Mouse (Mus musculus): ENCODE results near the gene Slit3.

The Slit3 gene

GRCm38 (mm10) chr11:35632262-35632661 lies 511.2 kb downstream of the Slit3 start:
- DNase-seq (ENCODE audit: low spot score) = no peak

- peak; percentile 62 for DNase-seq (ENCODE audit: low spot score)
Measured at GRCm38 (mm10) chr11:35637102-35637501, 516.1 kb downstream of the Slit3 start.

GRCm38 (mm10) chr11:35638862-35639384 lies 517.9 kb downstream of the Slit3 start:
- DNase-seq (ENCODE audit: low spot score) = no peak

- DNase-seq (ENCODE audit: low spot score) = no peak
Measured at GRCm38 (mm10) chr11:35639428-35639827, 518.4 kb downstream of the Slit3 start.

GRCm38 (mm10) chr11:35651286-35651685 lies 530.3 kb downstream of the Slit3 start:
- DNase-seq (ENCODE audit: low spot score) = no peak

- DNase-seq (ENCODE audit: low spot score) = no peak
Measured at GRCm38 (mm10) chr11:35655836-35656235, 534.8 kb downstream of the Slit3 start.

- no peak for DNase-seq (ENCODE audit: low spot score)
Measured at GRCm38 (mm10) chr11:35657582-35657981, 536.6 kb downstream of the Slit3 start.

GRCm38 (mm10) chr11:35660967-35661366 lies 539.9 kb downstream of the Slit3 start:
- DNase-seq (ENCODE audit: low spot score) = no peak

- DNase-seq (ENCODE audit: low spot score) = no peak
Measured at GRCm38 (mm10) chr11:35662945-35663344, 541.9 kb downstream of the Slit3 start.

GRCm38 (mm10) chr11:35663661-35664060 lies 542.6 kb downstream of the Slit3 start:
- no peak for DNase-seq (ENCODE audit: low spot score)

- DNase-seq (ENCODE audit: low spot score) = no peak
Measured at GRCm38 (mm10) chr11:35664991-35665390, 544.0 kb downstream of the Slit3 start.

- DNase-seq (ENCODE audit: low spot score) = no peak
Measured at GRCm38 (mm10) chr11:35667428-35667827, 546.4 kb downstream of the Slit3 start.

GRCm38 (mm10) chr11:35668138-35668537 lies 547.1 kb downstream of the Slit3 start:
- DNase-seq (ENCODE audit: low spot score) = no peak

- DNase-seq (ENCODE audit: low spot score) = no peak
Measured at GRCm38 (mm10) chr11:35668750-35669149, 547.7 kb downstream of the Slit3 start.

- no peak for DNase-seq (ENCODE audit: low spot score)
Measured at GRCm38 (mm10) chr11:35669536-35669935, 548.5 kb downstream of the Slit3 start.

- DNase-seq (ENCODE audit: low spot score) = no peak
Measured at GRCm38 (mm10) chr11:35670181-35670580, 549.2 kb downstream of the Slit3 start.

GRCm38 (mm10) chr11:35670746-35671145 lies 549.7 kb downstream of the Slit3 start:
- DNase-seq (ENCODE audit: low spot score) = no peak

- DNase-seq (ENCODE audit: low spot score) = no peak
Measured at GRCm38 (mm10) chr11:35673050-35673449, 552.0 kb downstream of the Slit3 start.

- DNase-seq (ENCODE audit: low spot score) = no peak
Measured at GRCm38 (mm10) chr11:35674242-35674641, 553.2 kb downstream of the Slit3 start.

GRCm38 (mm10) chr11:35676744-35677143 lies 555.7 kb downstream of the Slit3 start:
- DNase-seq (ENCODE audit: low spot score) = no peak

- DNase-seq (ENCODE audit: low spot score) = no peak
Measured at GRCm38 (mm10) chr11:35679976-35680375, 559.0 kb downstream of the Slit3 start.

- no peak for DNase-seq (ENCODE audit: low spot score)
Measured at GRCm38 (mm10) chr11:35687316-35687715, 566.3 kb downstream of the Slit3 start.

GRCm38 (mm10) chr11:35690515-35691281 lies 569.7 kb downstream of the Slit3 start:
- DNase-seq (ENCODE audit: low spot score) = no peak

- DNase-seq (ENCODE audit: low spot score) = no peak
Measured at GRCm38 (mm10) chr11:35693136-35693535, 572.1 kb downstream of the Slit3 start.

Measured in testis, postnatal 14 days (tissue).